Mouse (Mus musculus): ENCODE data around the gene Jdp2. TPM values are rescaled to one million over a fixed set of nuclear protein-coding genes. Genes with fewer than 3 reads are reported as not detected.

Jdp2 gene
- polyA plus RNA-seq, 1 experiment from 2014 or later, result 1.3 TPM

- Histone ChIP-seq H3K27ac (no peak overlapping the region), H3K9me3 (no peaks in the 10 kb centered on the region), H3K4me3 (no peak overlapping the region), H3K9ac (no peak overlapping the region), H3K4me2 (replicated peaks) (no peak overlapping the region), H3K36me3 (no peaks in the 10 kb centered on the region), H3K27me3 (no peaks in the 10 kb centered on the region), H3K4me1 (peaks cover 14% of the 10 kb centered on the region; the same call in 1 of the 2 replicates)
- ATAC-seq (ENCODE audit: insufficient number of reproducible peaks, insufficient read depth, low FRiP score, low TSS enrichment), result no peak
- WGBS, result 68% methylated on average over 11 of the region's 11 CpGs
Measured at GRCm38 (mm10) chr12:85619898-85620443, 21.1 kb downstream of the Jdp2 start.

GRCm38 (mm10) chr12:85621027-85621426 is 22.2 kb downstream of the Jdp2 start:
- Histone ChIP-seq H3K4me1 (peaks cover 21% of the 10 kb centered on the region), H3K36me3 (no peaks in the 10 kb centered on the region), H3K9me3 (no peaks in the 10 kb centered on the region), H3K9ac (no peak overlapping the region), H3K27ac (no peak overlapping the region), H3K27me3 (no peaks in the 10 kb centered on the region), H3K4me2 (replicated peaks) (no peak overlapping the region), H3K4me3 (no peak overlapping the region)
- WGBS, result 78% methylated on average over 6 of the region's 6 CpGs
- ATAC-seq (ENCODE audit: insufficient number of reproducible peaks, insufficient read depth, low FRiP score, low TSS enrichment), result no peak

- no peak for ATAC-seq (ENCODE audit: insufficient number of reproducible peaks, insufficient read depth, low FRiP score, low TSS enrichment)
- no peaks in the 10 kb centered on the region for H3K9me3 ChIP-seq
- no peak overlapping the region for H3K4me3 ChIP-seq
- no peaks in the 10 kb centered on the region for H3K27me3 ChIP-seq
- H3K4me1 ChIP-seq, result peaks cover 24% of the 10 kb centered on the region
- WGBS, result 46% methylated on average over 4 of the region's 4 CpGs
- 0 out of 2 replicates have a peak overlapping the region, but pooled peaks have one; percentile 46 for H3K27ac ChIP-seq
- no peak overlapping the region for H3K4me2 ChIP-seq (replicated peaks)
- H3K36me3 ChIP-seq, result no peaks in the 10 kb centered on the region
- no peak overlapping the region for H3K9ac ChIP-seq
Measured at GRCm38 (mm10) chr12:85621673-85622072, 22.8 kb downstream of the Jdp2 start.

DNA sequence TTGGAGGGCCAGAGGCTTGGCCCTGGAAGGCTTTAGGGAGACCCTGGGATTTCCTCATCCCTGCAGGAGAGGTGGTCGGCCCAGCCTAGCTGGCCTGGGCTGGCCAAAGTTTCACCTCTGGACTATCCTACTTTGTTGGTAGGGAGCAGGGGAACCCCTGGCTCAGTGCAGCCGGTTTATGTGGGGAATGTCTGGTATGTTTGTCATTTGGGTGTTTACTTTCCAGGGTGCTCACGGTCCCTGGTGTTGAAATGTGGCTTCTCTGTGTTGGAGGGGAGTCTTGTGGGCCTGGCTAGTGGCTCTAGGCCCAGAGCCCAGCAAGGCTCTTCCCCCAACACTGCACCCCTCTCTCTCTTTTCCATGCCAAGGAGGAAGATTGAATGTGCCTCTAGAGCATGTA is 24.9 kb downstream of the Jdp2 start:
- H3K4me1 ChIP-seq, result peaks cover 22% of the 10 kb centered on the region
- H3K36me3 ChIP-seq, result no peaks in the 10 kb centered on the region
- 49% methylated on average over 3 of the region's 3 CpGs for WGBS
- H3K9me3 ChIP-seq, result no peaks in the 10 kb centered on the region
- no peak overlapping the region for H3K4me2 ChIP-seq (replicated peaks)
- no peak overlapping the region for H3K27ac ChIP-seq
- H3K4me3 ChIP-seq, result no peak overlapping the region
- no peaks in the 10 kb centered on the region for H3K27me3 ChIP-seq
- no peak for ATAC-seq (ENCODE audit: insufficient number of reproducible peaks, insufficient read depth, low FRiP score, low TSS enrichment)
- H3K9ac ChIP-seq, result no peak overlapping the region

DNA sequence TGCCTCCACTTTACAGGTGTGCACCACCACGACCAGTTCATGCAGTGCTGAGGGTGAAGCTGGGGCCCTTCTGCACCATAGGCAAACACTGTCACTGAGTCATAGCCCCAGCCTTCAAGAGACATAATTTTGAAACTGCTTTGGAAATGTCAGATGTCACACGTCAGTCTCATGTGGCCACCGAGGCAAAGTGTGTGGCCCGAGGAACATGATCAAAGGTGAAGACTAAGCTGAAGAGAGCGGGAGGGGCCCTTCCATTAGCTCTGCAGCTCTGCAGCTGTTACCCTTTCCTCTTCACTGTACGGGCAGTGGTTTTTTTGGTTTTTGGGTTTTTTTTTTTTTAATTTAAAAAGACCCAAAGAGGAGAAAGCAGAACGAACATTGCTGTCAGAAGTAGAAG is 25.8 kb downstream of the Jdp2 start:
- H3K9ac ChIP-seq, result no peak overlapping the region
- H3K27me3 ChIP-seq, result no peaks in the 10 kb centered on the region
- H3K4me3 ChIP-seq, result no peak overlapping the region
- H3K4me2 ChIP-seq (replicated peaks), result no peak overlapping the region
- no peak overlapping the region for H3K27ac ChIP-seq
- H3K9me3 ChIP-seq, result no peaks in the 10 kb centered on the region
- H3K4me1 ChIP-seq, result peaks cover 24% of the 10 kb centered on the region
- no peaks in the 10 kb centered on the region for H3K36me3 ChIP-seq
- ATAC-seq (ENCODE audit: insufficient number of reproducible peaks, insufficient read depth, low FRiP score, low TSS enrichment), result no peak
- 72% methylated on average over 7 of the region's 7 CpGs for WGBS

DNA sequence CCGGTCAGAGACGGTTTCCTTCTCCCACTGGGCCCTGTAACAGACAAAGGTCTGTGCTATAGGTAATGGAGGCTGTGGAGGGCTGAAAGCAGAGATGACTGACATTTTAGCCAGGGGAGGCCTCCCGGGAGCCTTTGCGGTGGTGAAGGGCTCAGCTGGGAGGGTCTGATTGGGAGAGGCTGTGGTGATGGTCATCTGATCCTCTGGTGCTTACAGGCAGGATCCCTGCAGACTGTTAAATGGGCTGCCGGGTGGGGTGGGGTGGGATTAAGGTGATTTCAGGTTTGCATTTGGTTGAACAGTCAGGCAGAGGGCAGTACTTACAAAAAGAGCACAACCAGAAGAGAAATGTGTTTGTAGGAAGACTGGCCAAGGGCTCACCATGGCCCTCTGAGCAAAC is 27.0 kb downstream of the Jdp2 start:
- Histone ChIP-seq H3K27ac (no peak overlapping the region), H3K4me3 (no peak overlapping the region), H3K36me3 (no peaks in the 10 kb centered on the region), H3K27me3 (no peaks in the 10 kb centered on the region), H3K9me3 (no peaks in the 10 kb centered on the region), H3K9ac (no peak overlapping the region), H3K4me1 (peaks cover 27% of the 10 kb centered on the region), H3K4me2 (replicated peaks) (no peak overlapping the region)
- no peak for ATAC-seq (ENCODE audit: insufficient number of reproducible peaks, insufficient read depth, low FRiP score, low TSS enrichment)
- 20% methylated on average over 5 of the region's 5 CpGs for WGBS

DNA sequence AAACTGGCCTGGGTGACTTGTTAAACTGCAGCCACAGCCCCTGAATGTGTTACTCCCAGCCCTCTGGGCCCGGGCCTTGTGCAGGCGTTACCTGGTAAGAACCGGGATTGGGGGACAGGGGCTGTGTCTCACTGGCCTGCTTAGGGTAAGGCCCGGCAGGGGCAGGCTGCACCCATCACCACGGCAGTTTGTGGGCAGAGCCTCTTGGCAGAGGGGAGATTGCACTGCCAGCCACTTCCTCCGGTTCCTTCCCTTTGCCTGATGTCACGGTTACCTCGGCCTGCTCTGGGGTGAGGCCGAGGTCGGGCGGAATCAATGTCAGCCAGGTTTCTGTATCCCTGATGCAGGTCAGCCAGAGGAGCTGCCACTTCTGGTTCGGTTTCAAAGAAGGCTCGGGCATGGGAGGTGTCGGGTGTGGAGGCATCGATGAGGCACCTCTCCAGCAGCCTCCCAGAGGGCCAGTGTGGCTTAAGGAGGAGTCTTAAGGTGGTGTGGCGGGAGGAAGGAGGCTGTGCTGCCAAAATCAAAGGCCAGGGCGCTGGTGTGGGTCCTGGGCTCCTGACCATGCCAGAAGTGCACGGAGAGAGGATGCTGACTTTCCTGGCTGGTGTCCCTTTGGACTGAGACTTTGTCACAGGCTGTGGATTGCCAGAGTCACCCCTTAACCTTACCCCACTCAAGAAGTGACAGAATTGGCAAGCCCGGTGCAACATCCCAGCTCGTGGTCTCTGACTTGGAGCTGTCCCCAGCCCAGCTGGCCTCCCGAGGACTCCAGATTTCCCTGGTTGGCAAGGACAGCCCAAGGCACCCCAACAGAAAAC is 31.0 kb downstream of the Jdp2 start:
- no peak overlapping the region for H3K27ac ChIP-seq
- peaks cover 8% of the 10 kb centered on the region; the same call in 1 of the 2 replicates for H3K36me3 ChIP-seq
- no peaks in the 10 kb centered on the region for H3K9me3 ChIP-seq
- H3K4me2 ChIP-seq (replicated peaks), result no peak overlapping the region
- WGBS, result 71% methylated on average over 21 of the region's 21 CpGs
- H3K4me1 ChIP-seq, result peaks cover 16% of the 10 kb centered on the region
- no peak overlapping the region; the same call in 1 of the 2 replicates for H3K9ac ChIP-seq
- no peaks in the 10 kb centered on the region for H3K27me3 ChIP-seq
- ATAC-seq (ENCODE audit: insufficient number of reproducible peaks, insufficient read depth, low FRiP score, low TSS enrichment), result no peak
- no peak overlapping the region for H3K4me3 ChIP-seq

- no peak overlapping the region for H3K4me3 ChIP-seq
Measured at GRCm38 (mm10) chr12:85631196-85631595, 32.4 kb downstream of the Jdp2 start.

GRCm38 (mm10) chr12:85632321-85632720 is 33.5 kb downstream of the Jdp2 start:
- WGBS, result 94% methylated on average over 10 of the region's 10 CpGs
- no peak overlapping the region for H3K4me2 ChIP-seq (replicated peaks)
- no peak overlapping the region for H3K9ac ChIP-seq
- H3K4me3 ChIP-seq, result no peak overlapping the region
- no peaks in the 10 kb centered on the region for H3K9me3 ChIP-seq
- H3K4me1 ChIP-seq, result 0 out of 2 replicates have a peak, but pooled peaks cover 6% of the 10 kb centered on the region
- H3K27me3 ChIP-seq, result no peaks in the 10 kb centered on the region
- peaks cover 8% of the 10 kb centered on the region; the same call in 1 of the 2 replicates for H3K36me3 ChIP-seq
- H3K27ac ChIP-seq, result no peak overlapping the region
- ATAC-seq (ENCODE audit: insufficient number of reproducible peaks, insufficient read depth, low FRiP score, low TSS enrichment), result no peak

More at GRCm38 (mm10) chr12:85631196-85631595, 32.4 kb downstream of the Jdp2 start:
- H3K4me2 ChIP-seq (replicated peaks), result no peak overlapping the region
- H3K36me3 ChIP-seq, result peaks cover 8% of the 10 kb centered on the region; the same call in 1 of the 2 replicates
- H3K27me3 ChIP-seq, result no peaks in the 10 kb centered on the region
- 67% methylated on average over 4 of the region's 4 CpGs for WGBS
- H3K27ac ChIP-seq, result no peak overlapping the region
- peaks cover 7% of the 10 kb centered on the region; the same call in 1 of the 2 replicates for H3K4me1 ChIP-seq
- ATAC-seq (ENCODE audit: insufficient number of reproducible peaks, insufficient read depth, low FRiP score, low TSS enrichment), result no peak
- H3K9me3 ChIP-seq, result no peaks in the 10 kb centered on the region
- no peak overlapping the region for H3K9ac ChIP-seq

DNA sequence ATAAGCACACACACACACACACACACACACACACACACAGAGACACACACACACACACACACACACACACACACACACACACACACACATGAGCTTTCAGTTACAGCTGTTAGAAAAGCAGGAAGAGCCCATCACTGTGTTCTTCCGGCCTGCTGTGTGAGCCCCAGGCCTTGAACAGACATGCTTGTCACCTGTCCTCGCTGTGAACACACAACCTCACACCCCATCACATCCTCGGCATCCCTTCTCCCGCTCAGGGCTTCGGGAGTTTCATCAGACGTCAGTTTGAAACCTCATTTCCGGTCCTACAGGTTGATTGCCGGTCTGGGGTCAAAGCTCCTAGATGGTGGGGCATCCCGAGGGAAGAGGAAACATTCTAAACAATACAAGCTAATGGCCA is 39.1 kb downstream of the Jdp2 start:
- H3K4me3 ChIP-seq, result no peak overlapping the region
- H3K9ac ChIP-seq, result no peak overlapping the region
- H3K4me2 ChIP-seq (replicated peaks), result no peak overlapping the region
- H3K9me3 ChIP-seq, result no peaks in the 10 kb centered on the region
- H3K36me3 ChIP-seq, result 0 out of 2 replicates have a peak, but pooled peaks cover 4% of the 10 kb centered on the region
- H3K4me1 ChIP-seq, result 0 out of 2 replicates have a peak, but pooled peaks cover 8% of the 10 kb centered on the region
- H3K27ac ChIP-seq, result no peak overlapping the region
- H3K27me3 ChIP-seq, result no peaks in the 10 kb centered on the region
- ATAC-seq (ENCODE audit: insufficient number of reproducible peaks, insufficient read depth, low FRiP score, low TSS enrichment), result no peak
- 46% methylated on average over 9 of the region's 9 CpGs for WGBS

DNA sequence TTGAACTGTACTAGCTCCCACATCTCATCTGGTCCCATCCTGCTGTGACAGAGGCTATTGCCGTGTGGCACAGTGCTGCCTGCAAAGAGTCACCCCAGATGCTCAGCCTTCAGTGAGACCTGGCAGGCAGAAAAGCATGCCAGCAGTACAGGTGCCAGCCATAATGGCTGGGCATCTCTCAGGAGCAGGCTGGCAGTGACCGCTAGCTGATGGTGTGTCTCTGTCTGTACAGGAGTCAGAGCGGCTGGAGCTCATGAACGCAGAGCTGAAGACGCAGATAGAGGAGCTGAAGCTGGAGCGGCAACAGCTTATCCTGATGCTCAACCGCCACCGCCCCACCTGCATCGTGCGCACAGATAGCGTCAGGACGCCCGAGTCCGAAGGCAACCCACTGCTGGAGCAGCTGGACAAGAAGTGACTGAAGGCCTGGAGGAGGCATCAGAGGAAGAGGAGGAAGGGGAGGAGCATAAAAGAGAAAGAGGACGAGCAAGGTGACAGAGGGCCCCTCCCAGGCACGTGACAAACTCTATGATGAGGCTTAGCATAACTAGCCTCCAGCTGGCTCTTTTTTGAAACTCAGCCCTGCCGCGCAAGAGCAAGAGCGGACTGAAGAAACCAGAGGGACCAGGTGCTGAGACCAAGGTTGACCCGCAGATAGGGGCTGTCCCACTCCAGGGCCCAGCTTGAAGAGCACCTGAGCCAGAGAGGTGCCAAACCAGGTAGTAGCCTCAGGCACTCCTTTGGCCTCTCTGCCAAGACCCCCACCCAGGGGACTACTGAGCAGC is 39.9 kb downstream of the Jdp2 start:
- Histone ChIP-seq H3K27me3 (no peaks in the 10 kb centered on the region), H3K4me2 (replicated peaks) (no peak overlapping the region), H3K36me3 (0 out of 2 replicates have a peak, but pooled peaks cover 4% of the 10 kb centered on the region), H3K4me1 (0 out of 2 replicates have a peak, but pooled peaks cover 8% of the 10 kb centered on the region), H3K9me3 (no peaks in the 10 kb centered on the region), H3K9ac (no peak overlapping the region), H3K4me3 (no peak overlapping the region), H3K27ac (no peak overlapping the region)
- 77% methylated on average over 20 of the region's 20 CpGs for WGBS
- ATAC-seq (ENCODE audit: insufficient number of reproducible peaks, insufficient read depth, low FRiP score, low TSS enrichment), result no peak
